Comparison of ENCODE assay signal across 8 mouse cellular contexts in genomic region chr13:43171020-43171710, GRCm38 (mm10). TPM values are rescaled to one million over a fixed set of nuclear protein-coding genes. Genes with fewer than 3 reads are reported as not detected.
DNase-seq lines count a peak whose midpoint lies in the region; ATAC-seq and TF ChIP-seq lines count a peak whose summit lies in the region.

TSS of gene Tbc1d7 (minus strand) at chr13:43171501.

- no peak for TF ChIP-seq CTCF in heart, adult 2 months (IDR thresholded peaks at IDR 0.05)

- peaks cover 7% of the 10 kb centered on the region; the same call in 1 of the 2 replicates for H3K4me1 ChIP-seq in embryonic facial prominence, embryonic 14.5 days (ENCODE audit: control insufficient read depth, insufficient read depth, low read length)
- 0 out of 2 replicates have a peak, but pooled peaks cover 2% of the 10 kb centered on the region for H3K4me1 ChIP-seq in heart, adult 2 months (ENCODE audit: control insufficient read depth, insufficient read depth, low read length)
- H3K4me1 ChIP-seq in limb, embryonic 13.5 days, result peaks cover 6% of the 10 kb centered on the region
- H3K4me1 ChIP-seq in midbrain, embryonic 16.5 days (ENCODE audit: control insufficient read depth, insufficient read depth, low read length), result peaks cover 6% of the 10 kb centered on the region; the same call in 1 of the 2 replicates

- H3K4me3 ChIP-seq in embryonic facial prominence, embryonic 14.5 days (ENCODE audit: low read depth, low read length), result peak within 1 kb of the TSS; percentile 76
- peak within 1 kb of the TSS; percentile 86 for H3K4me3 ChIP-seq in heart, adult 2 months
- peak within 1 kb of the TSS; percentile 73 for H3K4me3 ChIP-seq in limb, embryonic 13.5 days
- H3K4me3 ChIP-seq in midbrain, embryonic 16.5 days (ENCODE audit: low read depth, low read length), result peak within 1 kb of the TSS; percentile 62

- peak within 1 kb of the TSS; percentile 76 for H3K4me2 ChIP-seq in embryonic facial prominence, embryonic 14.5 days (ENCODE audit: low read depth, low read length)
- H3K4me2 ChIP-seq in limb, embryonic 13.5 days (replicated peaks), result peak within 1 kb of the TSS; percentile 71
- H3K4me2 ChIP-seq in midbrain, embryonic 16.5 days (ENCODE audit: low read length), result peak within 1 kb of the TSS; percentile 76

- H3K9me3 ChIP-seq in embryonic facial prominence, embryonic 14.5 days (ENCODE audit: control insufficient read depth, low read length), result no peaks in the 10 kb centered on the region
- no peaks in the 10 kb centered on the region for H3K9me3 ChIP-seq in limb, embryonic 13.5 days
- no peaks in the 10 kb centered on the region for H3K9me3 ChIP-seq in midbrain, embryonic 16.5 days (replicated peaks; ENCODE audit: control insufficient read depth, low read length, poor library complexity, severe bottlenecking)

- no peak for TF ChIP-seq EP300 in heart, adult 2 months (IDR thresholded peaks at IDR 0.05; ENCODE audit: insufficient read depth, low read depth, low read length)

- peaks cover 16% of the 10 kb centered on the region; the same call in 1 of the 2 replicates for H3K36me3 ChIP-seq in embryonic facial prominence, embryonic 14.5 days (ENCODE audit: control insufficient read depth, insufficient read depth, low read length)
- no peaks in the 10 kb centered on the region for H3K36me3 ChIP-seq in heart, adult 2 months (ENCODE audit: control insufficient read depth, insufficient read depth, low read length)
- H3K36me3 ChIP-seq in limb, embryonic 13.5 days, result peaks cover 25% of the 10 kb centered on the region
- no peaks in the 10 kb centered on the region for H3K36me3 ChIP-seq in midbrain, embryonic 16.5 days (ENCODE audit: control insufficient read depth, insufficient read depth, low read length)

- H3K79me2 ChIP-seq in heart, adult 2 months (replicated peaks; ENCODE audit: control insufficient read depth, insufficient read depth, low read length), result no peaks in the 10 kb centered on the region

- under 1% methylated on average over 33 of the region's 48 CpGs for WGBS in embryonic facial prominence, embryonic 14.5 days
- under 1% methylated on average over 48 of the region's 48 CpGs for WGBS in heart, adult 2 months
- under 1% methylated on average over 48 of the region's 48 CpGs for WGBS in limb, embryonic 13.5 days
- WGBS in midbrain, embryonic 16.5 days, result under 1% methylated on average over 44 of the region's 48 CpGs

- peak; percentile 98 for TF ChIP-seq POLR2A in heart, adult 2 months (IDR thresholded peaks at IDR 0.05; ENCODE audit: insufficient read depth, low read depth, low read length)

- peak; percentile 93 for DNase-seq in 3T3-L1 (ENCODE audit: low read depth, low spot score)
- peak; percentile 98 to 99 for DNase-seq in adrenal gland, postnatal 4 days (ENCODE audit: low spot score in 2 of 2)
- peak; percentile 97 for DNase-seq in embryonic facial prominence, embryonic 14.5 days (ENCODE audit: low spot score)
- peak; percentile 98 to 99 for DNase-seq in heart, adult 2 months
- DNase-seq in kidney, adult 8-10 months, result peak; percentile 96 to 97
- peak; percentile 97 to 99 for DNase-seq in spleen, postnatal 10 days (ENCODE audit: low spot score in 2 of 2)

- H3K27ac ChIP-seq in embryonic facial prominence, embryonic 14.5 days (replicated peaks; ENCODE audit: low read depth, low read length), result peak within 1 kb of the TSS; percentile 81
- peak within 1 kb of the TSS; percentile 82 for H3K27ac ChIP-seq in heart, adult 2 months
- H3K27ac ChIP-seq in limb, embryonic 13.5 days, result peak within 1 kb of the TSS; percentile 76; the same call in 1 of the 2 replicates
- peak within 1 kb of the TSS; percentile 91 for H3K27ac ChIP-seq in midbrain, embryonic 16.5 days (ENCODE audit: low read length)

- H3K27me3 ChIP-seq in embryonic facial prominence, embryonic 14.5 days (replicated peaks; ENCODE audit: control insufficient read depth, insufficient read depth, low read length), result no peaks in the 10 kb centered on the region
- no peaks in the 10 kb centered on the region for H3K27me3 ChIP-seq in heart, adult 2 months (ENCODE audit: control insufficient read depth, insufficient read depth, low read length)
- no peaks in the 10 kb centered on the region for H3K27me3 ChIP-seq in limb, embryonic 13.5 days
- H3K27me3 ChIP-seq in midbrain, embryonic 16.5 days (ENCODE audit: control insufficient read depth, insufficient read depth, low read depth, low read length), result no peaks in the 10 kb centered on the region

- peak within 1 kb of the TSS; percentile 87 for H3K9ac ChIP-seq in embryonic facial prominence, embryonic 14.5 days (ENCODE audit: low read depth, low read length)
- H3K9ac ChIP-seq in heart, adult 2 months (ENCODE audit: low read depth, low read length), result peak within 1 kb of the TSS; percentile 77
- H3K9ac ChIP-seq in limb, embryonic 13.5 days, result peak within 1 kb of the TSS; percentile 84
- H3K9ac ChIP-seq in midbrain, embryonic 16.5 days (ENCODE audit: low read depth, low read length), result peak within 1 kb of the TSS; percentile 80

- ATAC-seq in embryonic facial prominence, embryonic 14.5 days (ENCODE audit: low read depth), result peak; percentile 97
- peak; percentile 94 for ATAC-seq in limb, embryonic 13.5 days (ENCODE audit: low FRiP score, low read depth)
- peak; percentile 94 for ATAC-seq in midbrain, embryonic 16.5 days

- intact Hi-C loops in heart, adult 2 months (cut with DNase I), result loop anchor here (5.0 kb wide), 2 partner anchors 311 to 391 kb away; partner anchors contain the start of genes Mcur1 and Ranbp9

RNA-seq across cellular contexts. Expression of gene Tbc1d7, which starts in this region (rescaled TPM):
- 10 to 100 TPM; 27.0 to 29.9 TPM for total RNA-seq in adrenal gland, postnatal 4 days (2021)
- polyA plus RNA-seq in embryonic facial prominence, embryonic 14.5 days (2014; fragmentation: Nextera tagmentation; extraction: Ambion mirVana), result 45.9 and 55.1 TPM in 2 replicates
- total RNA-seq in heart, adult 2 months (2021), result 10 to 100 TPM; 28.5 to 28.8 TPM
- 33.4 and 34.1 TPM in 2 replicates for polyA plus RNA-seq in heart, adult 2 months (2012; rRNA removed)
- 59.0 and 67.9 TPM in 2 replicates for polyA plus RNA-seq in limb, embryonic 13.5 days (2015; fragmentation: Nextera tagmentation; extraction: Ambion mirVana)
- 84.0 and 91.8 TPM in 2 replicates for polyA plus RNA-seq in midbrain, embryonic 16.5 days (2015; fragmentation: Nextera tagmentation; extraction: Ambion mirVana)

Comparison
In these comparisons a context has a peak if more than half of its experiments do, and no peak if none do; other contexts are left out.
1. Peak in every context shown above with its lines: DNase-seq, ATAC-seq, H3K4me3 ChIP-seq and H3K27ac ChIP-seq.